Mouse (Mus musculus) heart, adult 2 months (tissue): ENCODE results near the gene Hspa1l.

Experiments
- CTCF ChIP-seq: fragments of 200-600 bp; IDR thresholded peaks from 2 replicates; pipeline ENCODE4 v1.8.1; 2022; ENCODE audit warnings: antibody characterized with exemption, mild to moderate bottlenecking, moderate library complexity
- EP300 ChIP-seq: fragments of 200-500 bp; IDR thresholded peaks from 2 replicates; pipeline ENCODE4 v1.6.1; 2011; ENCODE audit warnings: low read depth, low read length, control low read depth; ENCODE audit not compliant: insufficient read depth
- POLR2A ChIP-seq: fragments of 200-500 bp; IDR thresholded peaks from 2 replicates; pipeline ENCODE4 v1.6.1; 2011; ENCODE audit warnings: mild to moderate bottlenecking, low read depth, low read length, control low read depth; ENCODE audit not compliant: insufficient read depth

GRCm38 (mm10) chr17:34927306-34928019, 45.0 kb upstream of the Hspa1l start:
- no peak for TF ChIP-seq POLR2A
- no peak for TF ChIP-seq CTCF
- no peak for TF ChIP-seq EP300
